Mouse (Mus musculus) liver, adult 2 months (tissue): ENCODE data around the gene Megf11.

Experiments used
- CTCF ChIP-seq: fragments of 200-500 bp; IDR thresholded peaks from 2 replicates; pipeline ENCODE4 v1.5.1; 2011; ENCODE audit warnings: low read depth, low read length, control low read depth
- POLR2A ChIP-seq: fragments of 200-500 bp; IDR thresholded peaks from 2 replicates; pipeline ENCODE4 v1.6.1; 2011; ENCODE audit warnings: low read length, control low read depth; ENCODE audit not compliant: insufficient read depth; ENCODE audit errors: extremely low read depth

DNA sequence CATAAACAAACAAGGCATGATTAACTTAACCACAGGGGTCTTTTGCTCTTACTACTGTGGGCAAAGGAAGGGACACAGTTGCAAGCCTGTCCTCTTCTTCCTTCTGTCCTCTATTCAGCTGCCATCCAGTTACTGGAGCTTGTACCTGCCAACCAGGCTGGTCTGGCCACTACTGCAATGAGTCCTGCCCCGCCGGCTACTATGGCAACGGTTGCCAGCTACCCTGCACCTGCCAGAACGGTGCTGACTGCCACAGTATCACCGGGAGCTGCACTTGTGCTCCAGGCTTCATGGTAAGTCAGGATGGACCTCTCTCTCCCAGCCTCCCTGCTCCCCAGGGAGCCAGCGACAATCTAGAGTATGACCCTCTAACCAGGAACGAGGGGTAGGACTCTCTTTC, 274.8 kb downstream of the Megf11 start:
- no peak for TF ChIP-seq CTCF
- TF ChIP-seq POLR2A, result no peak
